ENCODE assay signal across 24 mouse cellular contexts in the genomic region with DNA sequence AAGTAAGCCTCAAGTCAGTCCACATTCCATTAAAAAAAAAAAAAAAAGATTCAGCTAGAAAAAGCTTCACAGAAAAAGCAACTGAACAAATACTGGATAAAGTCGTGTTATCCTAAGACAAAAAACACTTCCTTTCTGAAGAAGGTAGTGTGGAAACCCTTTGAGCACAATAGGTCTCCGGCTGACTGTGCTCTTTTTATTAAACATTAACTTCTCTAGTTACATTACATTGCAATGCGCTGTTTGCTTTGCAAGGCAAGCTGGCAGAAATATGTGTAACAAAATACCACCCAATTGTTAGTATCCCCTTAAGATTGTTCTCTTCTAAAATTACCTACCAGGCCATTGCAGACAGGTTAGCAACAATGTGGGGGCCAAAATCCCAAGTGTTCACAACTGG. TPM values are rescaled to one million over a fixed set of nuclear protein-coding genes. Genes with fewer than 3 reads are reported as not detected.
DNase-seq lines count a peak whose midpoint lies in the region; ATAC-seq and TF ChIP-seq lines count a peak whose summit lies in the region.
"Had no signal": no experiment of that assay in that cellular context is flagged by ENCODE, and none has a peak within 500 bp of the region (broad histone marks: within the 10 kb centered on the region; RNA-seq: fewer than 3 reads in every experiment).

No protein-coding gene starts in this region.

- no peaks in the 10 kb centered on the region for H3K36me3 ChIP-seq in kidney, embryonic 16.5 days (ENCODE audit: insufficient read depth, low read length)
- H3K36me3 ChIP-seq in lung, postnatal 0 days (ENCODE audit: insufficient read depth, low read length): no peaks in the 10 kb centered on the region
- no peaks in the 10 kb centered on the region for H3K36me3 ChIP-seq in limb, embryonic 13.5 days
- H3K36me3 ChIP-seq in hindbrain, embryonic 10.5 days: no peaks in the 10 kb centered on the region
- H3K36me3 ChIP-seq: embryonic facial prominence, embryonic 12.5 days; hindbrain, embryonic 13.5 days; liver, embryonic 12.5 days; midbrain, embryonic 10.5 days had no signal

- H3K27ac ChIP-seq in kidney, embryonic 16.5 days (ENCODE audit: low read length): peak overlapping the region; percentile 61
- no peak overlapping the region for H3K27ac ChIP-seq in lung, postnatal 0 days (ENCODE audit: low read length)
- H3K27ac ChIP-seq in limb, embryonic 13.5 days: no peak overlapping the region
- H3K27ac ChIP-seq in hindbrain, embryonic 10.5 days: no peak overlapping the region
- H3K27ac ChIP-seq: embryonic facial prominence, embryonic 12.5 days; gastrocnemius, adult 2 months; hindbrain, embryonic 13.5 days; macrophage; midbrain, embryonic 10.5 days had no signal

- WGBS in kidney, embryonic 16.5 days: 20% methylated on average over 3 of the region's 3 CpGs
- 47% methylated on average over 3 of the region's 3 CpGs for WGBS in lung, postnatal 0 days
- WGBS in limb, embryonic 13.5 days: 40% methylated on average over 3 of the region's 3 CpGs
- WGBS in hindbrain, embryonic 10.5 days: 61% methylated on average over 3 of the region's 3 CpGs

- peaks cover 3% of the 10 kb centered on the region for H3K9me3 ChIP-seq in kidney, embryonic 16.5 days (ENCODE audit: low read length)
- H3K9me3 ChIP-seq in lung, postnatal 0 days (ENCODE audit: low read length): no peaks in the 10 kb centered on the region
- no peaks in the 10 kb centered on the region for H3K9me3 ChIP-seq in limb, embryonic 13.5 days
- no peaks in the 10 kb centered on the region for H3K9me3 ChIP-seq in hindbrain, embryonic 10.5 days
- H3K9me3 ChIP-seq: embryonic facial prominence, embryonic 12.5 days; hindbrain, embryonic 13.5 days had no signal

- peak; percentile 78; the same call in 1 of the 2 replicates for ATAC-seq in kidney, embryonic 16.5 days (ENCODE audit: low FRiP score, low TSS enrichment)
- ATAC-seq in lung, postnatal 0 days: peak; percentile 88
- ATAC-seq in limb, embryonic 13.5 days (ENCODE audit: low FRiP score, low read depth): 0 out of 2 replicates have a peak, but pooled peaks have one; percentile 22
- ATAC-seq: forebrain, postnatal 0 days; inflammation-experienced regulatory T-cells, adult 6 months; liver, embryonic 12.5 days had no signal

- DNase-seq in kidney, adult 8-10 months: no peak
- DNase-seq in lung, postnatal 0 days (ENCODE audit: low spot score): peak; percentile 84
- DNase-seq in lung, postnatal 10 days: no peak
- peak; percentile 34 for DNase-seq in yolk sac, embryonic 10.5 days (ENCODE audit: low spot score)
- DNase-seq in thymus, postnatal 25 days: no peak
- DNase-seq in hindbrain, embryonic 10.5 days (ENCODE audit: low spot score): no peak
- DNase-seq: adrenal gland, adult 2 months; cerebellum, adult 2 months; cerebellum, postnatal 36 days; forebrain, postnatal 0 days; gastrocnemius, adult 2 months; heart, postnatal 14 days; retina, postnatal 1 day; right cerebral cortex, postnatal 4 days; thymus, postnatal 36 days had no signal

- 0 out of 2 replicates have a peak, but pooled peaks cover 4% of the 10 kb centered on the region for H3K4me1 ChIP-seq in kidney, embryonic 16.5 days (ENCODE audit: insufficient read depth, low read length)
- no peaks in the 10 kb centered on the region for H3K4me1 ChIP-seq in lung, postnatal 0 days (ENCODE audit: insufficient read depth, low read depth, low read length)
- H3K4me1 ChIP-seq in limb, embryonic 13.5 days: peaks cover 11% of the 10 kb centered on the region
- no peaks in the 10 kb centered on the region for H3K4me1 ChIP-seq in hindbrain, embryonic 10.5 days (replicated peaks)
- H3K4me1 ChIP-seq: hindbrain, embryonic 13.5 days; liver, embryonic 12.5 days; midbrain, embryonic 10.5 days had no signal

- H3K9ac ChIP-seq in kidney, embryonic 16.5 days (replicated peaks; ENCODE audit: low read length): no peak overlapping the region
- no peak overlapping the region for H3K9ac ChIP-seq in lung, postnatal 0 days (replicated peaks; ENCODE audit: low read depth)
- H3K9ac ChIP-seq in limb, embryonic 13.5 days: no peak overlapping the region
- H3K9ac ChIP-seq: embryonic facial prominence, embryonic 12.5 days; forebrain, postnatal 0 days; hindbrain, embryonic 13.5 days; liver, embryonic 12.5 days had no signal

- no peak overlapping the region for H3K4me3 ChIP-seq in kidney, embryonic 16.5 days (ENCODE audit: low read length)
- no peak overlapping the region for H3K4me3 ChIP-seq in lung, postnatal 0 days (ENCODE audit: low read depth, low read length)
- no peak overlapping the region for H3K4me3 ChIP-seq in limb, embryonic 13.5 days
- H3K4me3 ChIP-seq in hindbrain, embryonic 10.5 days: no peak overlapping the region
- H3K4me3 ChIP-seq: embryonic facial prominence, embryonic 12.5 days; gastrocnemius, adult 2 months; hindbrain, embryonic 13.5 days; liver, embryonic 12.5 days; midbrain, embryonic 10.5 days had no signal

- no peaks in the 10 kb centered on the region for H3K27me3 ChIP-seq in kidney, embryonic 16.5 days (ENCODE audit: insufficient read depth, low read length)
- no peaks in the 10 kb centered on the region for H3K27me3 ChIP-seq in lung, postnatal 0 days (replicated peaks; ENCODE audit: insufficient read depth, low read length)
- no peaks in the 10 kb centered on the region for H3K27me3 ChIP-seq in limb, embryonic 13.5 days
- H3K27me3 ChIP-seq in hindbrain, embryonic 10.5 days (ENCODE audit: insufficient read depth, poor library complexity, severe bottlenecking): no peaks in the 10 kb centered on the region
- H3K27me3 ChIP-seq: embryonic facial prominence, embryonic 12.5 days; hindbrain, embryonic 13.5 days; liver, embryonic 12.5 days had no signal

- no peak for TF ChIP-seq CTCF in lung, postnatal 0 days (IDR thresholded peaks at IDR 0.05)

- peak; percentile 60; the same call in 1 of the 2 replicates for TF ChIP-seq EP300 in lung, postnatal 0 days (IDR thresholded peaks at IDR 0.05)

- H3K4me2 ChIP-seq in kidney, embryonic 16.5 days (replicated peaks; ENCODE audit: low read depth, low read length): no peak overlapping the region
- no peak overlapping the region for H3K4me2 ChIP-seq in lung, postnatal 0 days (replicated peaks; ENCODE audit: low read depth, low read length)
- no peak overlapping the region for H3K4me2 ChIP-seq in limb, embryonic 13.5 days (replicated peaks)
- H3K4me2 ChIP-seq: embryonic facial prominence, embryonic 12.5 days; heart, embryonic 11.5 days; hindbrain, embryonic 13.5 days; liver, embryonic 12.5 days had no signal

RNA-seq across cellular contexts. Expression of a gene that starts 5.9 kb away (rescaled TPM):
- polyA plus RNA-seq in kidney, embryonic 16.5 days (2015; fragmentation: Nextera tagmentation; extraction: Ambion mirVana): 59.1 and 62.0 TPM in 2 replicates
- polyA plus RNA-seq in lung, postnatal 0 days (2015; fragmentation: Nextera tagmentation; extraction: Ambion mirVana): 66.9 and 74.8 TPM in 2 replicates
- 59.3 and 62.3 TPM in 2 replicates for polyA plus RNA-seq in limb, embryonic 13.5 days (2015; fragmentation: Nextera tagmentation; extraction: Ambion mirVana)
- polyA plus RNA-seq in hindbrain, embryonic 10.5 days (2016; fragmentation: Nextera tagmentation; extraction: Ambion mirVana): 26.9 and 27.2 TPM in 2 replicates

Comparison
In these comparisons a context has a peak if more than half of its experiments do, and no peak if none do; other contexts are left out.
1. DNase-seq: peak in lung, postnatal 0 days (single experiment) and yolk sac, embryonic 10.5 days (single experiment); none in kidney, adult 8-10 months (0 of 2), lung, postnatal 10 days (single experiment), thymus, postnatal 25 days (single experiment) and hindbrain, embryonic 10.5 days (single experiment).
2. ATAC-seq: peak in every context shown above with its lines; median percentile 88 in lung, postnatal 0 days; 78 in kidney, embryonic 16.5 days; 22 in limb, embryonic 13.5 days.